Mouse (Mus musculus) C2C12 (cell line): ENCODE measurements at regions not wholly inside any gene's neighbourhood (a gene's known extent, or its start where the extent isn't known, plus 50 kb on each side); places are given as distances from the start of the nearest gene placed in this dataset.

Source experiments
- CTCF ChIP-seq: IDR thresholded peaks from one replicate; pipeline ENCODE4 v1.5.1; 2011; ENCODE audit not compliant: control insufficient read depth, insufficient read depth, insufficient read length
- FOSL1 ChIP-seq: IDR thresholded peaks from one replicate; pipeline ENCODE4 v1.8.0; 2011; ENCODE audit warnings: mild to moderate bottlenecking, low read length; ENCODE audit not compliant: poor library complexity, insufficient read depth, severe bottlenecking
- USF1 ChIP-seq: IDR thresholded peaks from one replicate; pipeline ENCODE4 v1.6.1; 2011; ENCODE audit warnings: low read depth, mild to moderate bottlenecking, control low read depth, moderate library complexity

DNA sequence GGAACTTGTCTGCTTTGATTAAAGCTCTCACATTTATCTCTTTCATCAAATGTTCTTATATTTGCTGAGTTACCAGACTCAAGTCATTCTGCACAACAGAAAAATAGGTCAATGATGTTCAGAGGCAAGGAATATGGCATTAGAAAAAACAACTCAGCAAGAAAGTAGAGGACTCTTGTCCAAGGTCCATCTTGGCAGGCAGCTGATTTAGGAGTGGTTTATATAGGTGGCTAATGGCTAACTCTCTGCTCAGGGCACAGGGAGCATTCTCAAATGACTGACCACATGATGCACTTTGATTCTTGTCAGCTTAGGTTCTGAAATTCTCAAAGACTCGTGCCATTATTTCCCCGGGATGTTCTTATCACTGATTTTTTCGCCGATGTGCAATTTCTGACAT is 216.7 kb upstream of the Mmadhc start:
- TF ChIP-seq CTCF (no peak), USF1 (no peak), FOSL1 (no peak)
